8 mouse cellular contexts compared by ENCODE assay signal in the genomic region with DNA sequence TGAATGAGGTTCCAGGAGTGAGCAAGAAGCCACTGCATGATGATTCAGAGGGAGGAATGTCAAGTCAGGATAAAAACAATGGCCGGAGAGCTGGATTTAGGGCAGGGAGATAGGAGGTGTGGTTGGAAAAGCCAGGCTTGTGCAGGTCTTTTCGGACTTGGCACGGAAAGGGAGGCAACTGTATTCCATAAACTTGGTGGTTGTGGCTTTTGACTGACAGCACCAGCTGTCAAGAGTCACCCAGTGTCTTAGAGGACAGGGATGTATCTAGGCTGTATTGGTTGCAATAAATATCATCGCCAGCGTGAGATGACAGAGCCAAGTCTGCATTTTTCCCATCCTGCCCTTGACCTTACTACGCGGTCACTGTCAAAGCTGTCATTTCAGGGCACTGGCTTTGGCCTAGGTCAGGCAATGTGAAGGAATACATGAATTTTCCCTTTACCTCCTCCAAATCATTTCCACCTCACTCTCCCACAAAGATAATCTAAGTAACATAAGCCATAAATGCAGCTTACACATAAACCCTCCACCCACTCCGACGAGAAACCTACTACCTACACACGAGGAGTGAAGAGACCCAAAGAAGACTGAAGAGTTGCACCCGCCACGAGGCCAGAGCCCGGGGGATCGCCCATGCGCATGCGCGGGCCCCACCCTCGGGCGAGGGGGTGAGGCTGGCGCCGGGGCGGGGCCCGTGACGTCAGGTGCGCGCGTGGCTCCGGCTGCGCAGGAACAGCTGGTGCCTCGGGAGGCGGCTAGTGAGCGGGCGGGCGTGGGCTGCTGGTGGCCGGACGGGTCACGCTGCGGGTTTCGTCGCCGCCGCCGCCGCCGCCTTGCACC. TPM values are rescaled to one million over a fixed set of nuclear protein-coding genes. Genes with fewer than 3 reads are reported as not detected.
DNase-seq lines count a peak whose midpoint lies in the region; ATAC-seq and TF ChIP-seq lines count a peak whose summit lies in the region.

No protein-coding gene starts in this region.

- H3K4me1 ChIP-seq in CH12.LX (ENCODE audit: control insufficient read depth in 1 of 2, insufficient read depth in 2 of 2): peaks cover 20 to 40% of the 10 kb centered on the region in 2 experiments
- H3K4me1 ChIP-seq in forebrain, embryonic 11.5 days (replicated peaks; ENCODE audit: control insufficient read depth, insufficient read depth, low read length): peaks cover 9% of the 10 kb centered on the region; the same call in 1 of the 2 replicates
- peaks cover 17% of the 10 kb centered on the region for H3K4me1 ChIP-seq in heart, embryonic 16.5 days (ENCODE audit: control insufficient read depth, insufficient read depth, low read length)
- H3K4me1 ChIP-seq in liver, embryonic 14.5 days (replicated peaks; ENCODE audit: control insufficient read depth in 2 of 2, insufficient read depth in 2 of 2, low read length in 1 of 2): peaks cover 23 to 24% of the 10 kb centered on the region in 2 experiments
- peaks cover 22% of the 10 kb centered on the region for H3K4me1 ChIP-seq in stomach, embryonic 15.5 days

- dilution Hi-C loops in CH12.LX (cut with MboI; ENCODE audit: extremely low pct_ligation_motif_present, extremely low pct_unique_long_range_greater_than_20kb, low sequenced_read_pairs): no loop called here

- no peak for TF ChIP-seq RAD21 in CH12.LX (IDR thresholded peaks at IDR 0.05; ENCODE audit: low read depth, low read length)

- no peaks in the 10 kb centered on the region for H3K27me3 ChIP-seq in CH12.LX (replicated peaks)
- H3K27me3 ChIP-seq in forebrain, embryonic 11.5 days (ENCODE audit: control insufficient read depth, insufficient read depth, low read length): no peaks in the 10 kb centered on the region
- H3K27me3 ChIP-seq in heart, embryonic 16.5 days (ENCODE audit: control insufficient read depth, insufficient read depth, low read length): no peaks in the 10 kb centered on the region
- H3K27me3 ChIP-seq in liver, embryonic 14.5 days (ENCODE audit: control insufficient read depth, insufficient read depth, low read length): no peaks in the 10 kb centered on the region
- H3K27me3 ChIP-seq in stomach, embryonic 15.5 days (replicated peaks): no peaks in the 10 kb centered on the region

- H3K4me2 ChIP-seq in CH12.LX (ENCODE audit: insufficient read depth, low read depth, poor library complexity, severe bottlenecking): peak overlapping the region; percentile 79
- H3K4me2 ChIP-seq in forebrain, embryonic 11.5 days (ENCODE audit: low read depth, low read length, severe bottlenecking): peak overlapping the region; percentile 98
- H3K4me2 ChIP-seq in heart, embryonic 16.5 days (ENCODE audit: low read depth, low read length): peak overlapping the region; percentile 100
- peak overlapping the region; percentile 85 for H3K4me2 ChIP-seq in liver, embryonic 14.5 days (ENCODE audit: low read depth)
- peak overlapping the region; percentile 98 for H3K4me2 ChIP-seq in stomach, embryonic 15.5 days

- in situ Hi-C loops in CH12.LX (cut with MboI; ENCODE audit: low pct_ligation_motif_present, low pct_unique_long_range_greater_than_20kb, low sequenced_read_pairs): no loop called here

- no peak for TF ChIP-seq CTCF in CH12.LX (conservative IDR thresholded peaks at IDR 0.05 in 1 of 2, IDR thresholded peaks at IDR 0.05 in 1 of 2; ENCODE audit: low read depth in 2 of 2, low read length in 2 of 2)
- no peak for TF ChIP-seq CTCF in liver, embryonic 14.5 days (IDR thresholded peaks at IDR 0.05; ENCODE audit: low read depth)

- DNase-seq in CH12.LX (ENCODE audit: extremely low read depth): peak; percentile 86
- peak; percentile 82 for DNase-seq in c-Kit-positive CD71-positive TER-119-negative erythroid progenitor cells, embryonic 14.5 days (ENCODE audit: low read depth)
- DNase-seq in forebrain, embryonic 11.5 days (ENCODE audit: low spot score): peak; percentile 96
- peak; percentile 94 to 97 for DNase-seq in kidney, postnatal 36 days
- DNase-seq in liver, embryonic 14.5 days (ENCODE audit: low read depth in 3 of 3, low spot score in 3 of 3): peak; percentile 84 to 86 (median 85)
- peak; percentile 91 for DNase-seq in neural tube, embryonic 10.5 days (ENCODE audit: extremely low spot score, low spot score)

- peaks cover 7% of the 10 kb centered on the region for H3K9me3 ChIP-seq in CH12.LX (replicated peaks; ENCODE audit: low read length)
- peaks cover 3% of the 10 kb centered on the region; the same call in 1 of the 2 replicates for H3K9me3 ChIP-seq in forebrain, embryonic 11.5 days (ENCODE audit: control insufficient read depth, low read length)
- peaks cover 3% of the 10 kb centered on the region; the same call in 1 of the 2 replicates for H3K9me3 ChIP-seq in heart, embryonic 16.5 days (replicated peaks; ENCODE audit: control insufficient read depth, low read length)
- H3K9me3 ChIP-seq in liver, embryonic 14.5 days (ENCODE audit: control insufficient read depth, low read length): peaks cover 2% of the 10 kb centered on the region; the same call in 1 of the 2 replicates
- no peaks in the 10 kb centered on the region for H3K9me3 ChIP-seq in stomach, embryonic 15.5 days

- H3K27ac ChIP-seq in CH12.LX (ENCODE audit: insufficient read depth, low read depth): peak overlapping the region; percentile 67
- H3K27ac ChIP-seq in forebrain, embryonic 11.5 days (ENCODE audit: low read depth, low read length): no peak overlapping the region
- peak overlapping the region; percentile 85 for H3K27ac ChIP-seq in heart, embryonic 16.5 days (ENCODE audit: low read length)
- peak overlapping the region; percentile 94 for H3K27ac ChIP-seq in liver, embryonic 14.5 days
- H3K27ac ChIP-seq in stomach, embryonic 15.5 days: peak overlapping the region; percentile 72

- peaks cover 0 to 2% of the 10 kb centered on the region in 2 experiments for H3K36me3 ChIP-seq in CH12.LX (replicated peaks in 1 of 2; ENCODE audit: control insufficient read depth in 1 of 2, insufficient read depth in 1 of 2, low read length in 1 of 2)
- no peaks in the 10 kb centered on the region for H3K36me3 ChIP-seq in forebrain, embryonic 11.5 days (ENCODE audit: control insufficient read depth, insufficient read depth, low read length)
- no peaks in the 10 kb centered on the region for H3K36me3 ChIP-seq in heart, embryonic 16.5 days (ENCODE audit: control insufficient read depth, insufficient read depth)
- peaks cover 10% of the 10 kb centered on the region for H3K36me3 ChIP-seq in liver, embryonic 14.5 days (replicated peaks; ENCODE audit: control insufficient read depth, insufficient read depth, low read depth)
- no peaks in the 10 kb centered on the region for H3K36me3 ChIP-seq in stomach, embryonic 15.5 days

- H3K79me2 ChIP-seq in CH12.LX (replicated peaks; ENCODE audit: control insufficient read depth, extremely low read depth, insufficient read depth, poor library complexity, severe bottlenecking): no peaks in the 10 kb centered on the region

- H3K4me3 ChIP-seq in CH12.LX (replicated peaks in 1 of 3; ENCODE audit: low read depth in 2 of 3, low read length in 2 of 3, poor library complexity in 1 of 3): peak overlapping the region; percentile 66 to 92 (median 75)
- peak overlapping the region; percentile 73 for H3K4me3 ChIP-seq in forebrain, embryonic 11.5 days (ENCODE audit: low read depth, low read length)
- H3K4me3 ChIP-seq in heart, embryonic 16.5 days (ENCODE audit: low read length): peak overlapping the region; percentile 95
- peak overlapping the region; percentile 72 to 85 for H3K4me3 ChIP-seq in liver, embryonic 14.5 days (ENCODE audit: insufficient read depth in 1 of 2, low read depth in 2 of 2, low read length in 2 of 2)
- H3K4me3 ChIP-seq in stomach, embryonic 15.5 days (replicated peaks): peak overlapping the region; percentile 76

- peak; percentile 92 for ATAC-seq in forebrain, embryonic 11.5 days (replicated peaks; ENCODE audit: low FRiP score)
- ATAC-seq in heart, embryonic 16.5 days (replicated peaks; ENCODE audit: extremely low read depth, insufficient read depth, low FRiP score): peak; percentile 93
- ATAC-seq in liver, embryonic 14.5 days (ENCODE audit: insufficient read depth): peak; percentile 87
- peak; percentile 94 for ATAC-seq in stomach, embryonic 15.5 days (ENCODE audit: insufficient read depth, low FRiP score, low read depth)

- peak; percentile 89 for TF ChIP-seq POLR2A in CH12.LX (IDR thresholded peaks at IDR 0.05; ENCODE audit: low read depth, low read length)

- no peak for TF ChIP-seq EP300 in CH12.LX (IDR thresholded peaks at IDR 0.05; ENCODE audit: low read length)
- no peak for TF ChIP-seq EP300 in liver, embryonic 14.5 days (IDR thresholded peaks at IDR 0.05; ENCODE audit: low read depth)

- WGBS in forebrain, embryonic 11.5 days: 9% methylated on average over 45 of the region's 45 CpGs
- WGBS in heart, embryonic 16.5 days: 5% methylated on average over 43 of the region's 45 CpGs
- WGBS in liver, embryonic 14.5 days (ENCODE audit: insufficient replicate concordance): 5% methylated on average over 45 of the region's 45 CpGs
- WGBS in stomach, embryonic 15.5 days: 6% methylated on average over 45 of the region's 45 CpGs

- peak overlapping the region; percentile 49 for H3K9ac ChIP-seq in CH12.LX (ENCODE audit: insufficient read depth, low read depth)
- H3K9ac ChIP-seq in forebrain, embryonic 11.5 days (ENCODE audit: low read length): peak overlapping the region; percentile 61
- peak overlapping the region; percentile 90 for H3K9ac ChIP-seq in heart, embryonic 16.5 days (ENCODE audit: low read length)
- H3K9ac ChIP-seq in liver, embryonic 14.5 days (replicated peaks): peak overlapping the region; percentile 95
- peak overlapping the region; percentile 85 for H3K9ac ChIP-seq in stomach, embryonic 15.5 days

RNA-seq across cellular contexts. Expression of gene Tmem120b, which starts 7.6 kb away (rescaled TPM):
- 6.1 and 8.0 TPM in 2 replicates for total RNA-seq in CH12.LX (2012; rRNA removed)
- 4.6 and 4.8 TPM in 2 replicates for total RNA-seq in CH12.LX (2014; rRNA removed)
- polyA plus RNA-seq in CH12.LX (2012; ENCODE audit: insufficient read length, low read depth): 4.5 and 6.2 TPM in 2 replicates
- polyA plus RNA-seq in forebrain, embryonic 11.5 days (2014; fragmentation: Nextera tagmentation; extraction: Ambion mirVana): 7.3 and 9.3 TPM in 2 replicates
- 14.6 and 14.9 TPM in 2 replicates for polyA plus RNA-seq in heart, embryonic 16.5 days (2015; fragmentation: Nextera tagmentation; extraction: Ambion mirVana)
- 17.7 and 19.0 TPM in 2 replicates for polyA plus RNA-seq in liver, embryonic 14.5 days (2012; rRNA removed)
- polyA plus RNA-seq in liver, embryonic 14.5 days (2014; fragmentation: Nextera tagmentation; extraction: Ambion mirVana): 18.0 and 18.1 TPM in 2 replicates
- polyA plus RNA-seq in stomach, embryonic 15.5 days (2015; fragmentation: Nextera tagmentation; extraction: Ambion mirVana): 12.9 and 14.2 TPM in 2 replicates

RNA-seq across cellular contexts. Expression of gene Morn3, which starts 29.0 kb away (rescaled TPM):
- total RNA-seq in CH12.LX (2012; rRNA removed): not detected in 2 replicates
- not detected in 2 replicates for total RNA-seq in CH12.LX (2014; rRNA removed)
- not detected in 2 replicates for polyA plus RNA-seq in CH12.LX (2012; ENCODE audit: insufficient read length, low read depth)
- not detected in 2 replicates for polyA plus RNA-seq in forebrain, embryonic 11.5 days (2014; fragmentation: Nextera tagmentation; extraction: Ambion mirVana)
- 0.37 and 1.5 TPM in 2 replicates for polyA plus RNA-seq in heart, embryonic 16.5 days (2015; fragmentation: Nextera tagmentation; extraction: Ambion mirVana)
- not detected in 2 replicates for polyA plus RNA-seq in liver, embryonic 14.5 days (2012; rRNA removed)
- polyA plus RNA-seq in liver, embryonic 14.5 days (2014; fragmentation: Nextera tagmentation; extraction: Ambion mirVana): not detected in 2 replicates
- 0.54 TPM in 1 of 2 replicates, not detected in the other for polyA plus RNA-seq in stomach, embryonic 15.5 days (2015; fragmentation: Nextera tagmentation; extraction: Ambion mirVana)

RNA-seq across cellular contexts. Expression of gene Rhof, which starts 56.7 kb away (rescaled TPM):
- total RNA-seq in CH12.LX (2012; rRNA removed): 46.5 and 56.9 TPM in 2 replicates
- total RNA-seq in CH12.LX (2014; rRNA removed): 32.6 and 33.6 TPM in 2 replicates
- 38.2 and 45.4 TPM in 2 replicates for polyA plus RNA-seq in CH12.LX (2012; ENCODE audit: insufficient read length, low read depth)
- 1.2 and 1.9 TPM in 2 replicates for polyA plus RNA-seq in forebrain, embryonic 11.5 days (2014; fragmentation: Nextera tagmentation; extraction: Ambion mirVana)
- 2.2 and 2.4 TPM in 2 replicates for polyA plus RNA-seq in heart, embryonic 16.5 days (2015; fragmentation: Nextera tagmentation; extraction: Ambion mirVana)
- 1.8 and 2.1 TPM in 2 replicates for polyA plus RNA-seq in liver, embryonic 14.5 days (2012; rRNA removed)
- polyA plus RNA-seq in liver, embryonic 14.5 days (2014; fragmentation: Nextera tagmentation; extraction: Ambion mirVana): 2.5 and 2.6 TPM in 2 replicates
- polyA plus RNA-seq in stomach, embryonic 15.5 days (2015; fragmentation: Nextera tagmentation; extraction: Ambion mirVana): 1.9 and 2.3 TPM in 2 replicates

Comparison
In these comparisons a context has a peak if more than half of its experiments do, and no peak if none do; other contexts are left out.
1. RNA of gene Rhof, which starts 56.7 kb away (polyA plus RNA-seq): 38.2 to 45.4 TPM in CH12.LX; 1.8 to 2.6 TPM in liver, embryonic 14.5 days, 2.2 to 2.4 TPM in heart, embryonic 16.5 days, 1.9 to 2.3 TPM in stomach, embryonic 15.5 days and 1.2 to 1.9 TPM in forebrain, embryonic 11.5 days; every median in the first group is over 10 times any median in the second.
2. Peak in every context shown above with its lines, with median percentiles within 50 percentile points of each other: DNase-seq, H3K4me2 ChIP-seq, H3K4me3 ChIP-seq, H3K9ac ChIP-seq and ATAC-seq.